Mouse (Mus musculus) right cerebral cortex, postnatal 4 days (tissue): ENCODE measurements around the gene Dynlt1f.
A peak's percentile ranks its signal among the peaks of the same experiment; 100 is the strongest.
"Not testable (repeated sequence)": the region's sequence is repeated elsewhere in the genome, so short reads cannot be mapped to it uniquely, and the experiment has no call there.

Source experiments
- DNase-seq: peaks from one replicate; pipeline ENCODE4 v3.0.0-alpha.2; 2022

Gene Dynlt1f

GRCm38 (mm10) chr17:6621976-6622375 is 33.7 kb downstream of the Dynlt1f start:
- not testable (repeated sequence) for DNase-seq

GRCm38 (mm10) chr17:6620730-6621451 is 34.8 kb downstream of the Dynlt1f start:
- not testable (repeated sequence) for DNase-seq

GRCm38 (mm10) chr17:6620035-6620434 is 35.7 kb downstream of the Dynlt1f start:
- not testable (repeated sequence) for DNase-seq

GRCm38 (mm10) chr17:6619271-6619670 is 36.4 kb downstream of the Dynlt1f start:
- not testable (repeated sequence) for DNase-seq

GRCm38 (mm10) chr17:6617689-6618400 is 37.9 kb downstream of the Dynlt1f start:
- not testable (repeated sequence) for DNase-seq

- not testable (repeated sequence) for DNase-seq
These were observed 39.0 kb downstream of the Dynlt1f start for GRCm38 (mm10) chr17:6616731-6617130.

- DNase-seq: not testable (repeated sequence)
These were observed 41.4 kb downstream of the Dynlt1f start for GRCm38 (mm10) chr17:6614316-6614715.

GRCm38 (mm10) chr17:6613524-6613923 is 42.2 kb downstream of the Dynlt1f start:
- not testable (repeated sequence) for DNase-seq

GRCm38 (mm10) chr17:6605347-6605746 is 50.4 kb downstream of the Dynlt1f start:
- not testable (repeated sequence) for DNase-seq

- not testable (repeated sequence) for DNase-seq
These were observed 53.5 kb downstream of the Dynlt1f start for GRCm38 (mm10) chr17:6602205-6602604.

GRCm38 (mm10) chr17:6601204-6601911 is 54.3 kb downstream of the Dynlt1f start, which contains the start of gene Dynlt1c:
Gene Dynlt1c, plus strand, starts transcription at chr17:6601671.
- peak; percentile 50 for DNase-seq

GRCm38 (mm10) chr17:6600216-6600911 is 55.3 kb downstream of the Dynlt1f start:
- peak; percentile 18 for DNase-seq

- not testable (repeated sequence) for DNase-seq
These were observed 57.3 kb downstream of the Dynlt1f start for GRCm38 (mm10) chr17:6598356-6598755.
